Mouse (Mus musculus): ENCODE results near the gene Olfr1150-ps1. TPM values are rescaled to one million over a fixed set of nuclear protein-coding genes. Genes with fewer than 3 reads are reported as not detected.

The Olfr1150-ps1 gene
- total RNA-seq (2021), result not detected in 2 replicates
- long read RNA-seq, experiment 1, result 0 reads
- long read RNA-seq, experiment 2, result 0 reads

DNA sequence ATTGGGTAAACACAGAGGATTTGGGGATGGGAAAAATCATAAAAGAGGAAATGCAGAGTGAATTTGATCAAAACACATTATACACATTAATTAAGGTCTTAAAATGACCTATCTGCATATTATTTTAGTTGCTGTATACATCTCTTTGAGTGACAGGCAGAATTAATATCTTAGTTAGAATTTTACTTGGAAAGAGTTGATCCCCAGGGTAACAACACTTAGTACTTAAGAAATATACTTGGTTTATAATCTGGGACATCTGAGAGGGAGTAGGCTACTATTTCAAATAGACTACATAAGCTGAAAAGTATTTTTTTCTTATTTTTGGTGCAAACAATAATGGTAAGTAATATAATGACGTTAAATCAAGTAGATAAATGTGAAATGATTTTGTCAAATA is at the start of gene Olfr1150-ps1:
Gene Olfr1150-ps1, plus strand, starts transcription at position 301 of the 400 bp plus-strand sequence.
- DNase-seq, result no peak

- DNase-seq, result no peak
These were observed 43.5 kb upstream of the Olfr1150-ps1 start, which contains the start of gene Olfr1143 for GRCm38 (mm10) chr2:87800292-87800691. Olfr1143 (plus strand) TSS chr2:87800592.

DNA sequence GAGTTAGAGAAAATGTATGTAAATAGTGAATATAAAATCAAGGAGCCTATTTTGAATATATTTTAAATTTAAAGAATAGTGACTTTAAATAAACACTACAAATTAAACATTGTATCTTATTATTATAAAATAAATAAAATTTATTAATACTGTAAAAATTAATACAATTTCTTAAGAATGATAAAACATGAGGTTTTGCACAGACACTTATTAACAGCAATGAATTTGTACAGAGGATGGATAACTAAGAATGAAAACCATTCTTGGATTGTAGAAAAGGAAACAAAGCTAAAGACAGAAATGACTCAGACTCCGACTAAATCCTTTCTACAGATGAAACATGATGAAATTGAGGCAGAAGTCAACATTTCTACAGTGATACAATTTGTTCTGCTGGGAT is 34.3 kb upstream of the Olfr1150-ps1 start, which contains the start of gene Olfr1145:
Gene Olfr1145, plus strand, starts transcription at position 301 of the 400 bp plus-strand sequence.
- DNase-seq, result no peak

- no peak for DNase-seq
These were observed 13.6 kb upstream of the Olfr1150-ps1 start, which contains the start of gene Olfr1148 for GRCm38 (mm10) chr2:87830233-87830632. Olfr1148 (plus strand) TSS chr2:87830533.

DNA sequence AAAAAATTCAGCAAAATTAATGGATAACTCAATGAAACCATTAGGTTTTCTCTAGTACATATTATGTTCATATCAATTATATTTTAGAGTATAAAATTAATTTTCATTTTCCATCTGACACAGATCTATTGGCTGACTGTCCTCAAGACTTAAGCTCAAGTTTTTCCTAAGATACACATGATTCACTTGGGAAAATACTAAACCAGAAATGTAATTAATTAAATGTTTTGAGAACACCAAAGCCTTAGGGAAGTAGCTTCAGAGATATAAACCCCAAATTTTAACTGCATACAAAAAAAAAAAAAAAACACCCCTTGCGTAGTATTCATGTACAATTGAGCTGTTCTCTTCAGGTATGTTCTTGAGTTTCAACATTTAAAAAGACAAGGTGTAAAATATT is 11.8 kb downstream of the Olfr1150-ps1 start, which contains the start of gene Olfr1151:
Gene Olfr1151, plus strand, starts transcription at position 301 of the 400 bp plus-strand sequence.
- DNase-seq, result no peak

- no peak for DNase-seq
These were observed 22.4 kb downstream of the Olfr1150-ps1 start, which contains the start of gene Olfr1152 for GRCm38 (mm10) chr2:87866192-87866591. Olfr1152 (plus strand) TSS chr2:87866492.

- DNase-seq, result no peak
These were observed 50.9 kb downstream of the Olfr1150-ps1 start, which contains the start of gene Olfr1153 for GRCm38 (mm10) chr2:87894662-87895061. Olfr1153 (plus strand) TSS chr2:87894962.

Other genes starting within 250 kb of the Olfr1150-ps1 start
- not detected in 2 replicates for gene Olfr1130, start 237.8 kb upstream of the Olfr1150-ps1 start, total RNA-seq (2021)
- gene Olfr1131, start 216.9 kb upstream of the Olfr1150-ps1 start, total RNA-seq (2021), result not detected in 2 replicates
- gene Olfr1132, start 206.5 kb upstream of the Olfr1150-ps1 start, total RNA-seq (2021), result not detected in 2 replicates
- gene Olfr1133, start 196.6 kb upstream of the Olfr1150-ps1 start, total RNA-seq (2021), result not detected in 2 replicates
- gene Olfr1134, start 185.5 kb upstream of the Olfr1150-ps1 start, total RNA-seq (2021), result not detected in 2 replicates
- gene Olfr1135, start 170.3 kb upstream of the Olfr1150-ps1 start, total RNA-seq (2021), result not detected in 2 replicates
- gene Olfr1136, start 150.0 kb upstream of the Olfr1150-ps1 start, total RNA-seq (2021), result not detected in 2 replicates
- not detected in 2 replicates for gene Olfr1137, start 130.8 kb upstream of the Olfr1150-ps1 start, total RNA-seq (2021)
- not detected in 2 replicates for gene Olfr1138, start 104.0 kb upstream of the Olfr1150-ps1 start, total RNA-seq (2021)
- gene Olfr1140, start 100.2 kb upstream of the Olfr1150-ps1 start, total RNA-seq (2021), result not detected in 2 replicates
- not detected in 2 replicates for gene Olfr1141, start 90.0 kb upstream of the Olfr1150-ps1 start, total RNA-seq (2021)
- gene Olfr152, start 64.5 kb upstream of the Olfr1150-ps1 start, total RNA-seq (2021), result not detected in 2 replicates
- not detected in 2 replicates for gene Olfr1143, start 43.4 kb upstream of the Olfr1150-ps1 start, total RNA-seq (2021)
- gene Olfr1145, start 34.2 kb upstream of the Olfr1150-ps1 start, total RNA-seq (2021), result not detected in 2 replicates
- gene Olfr1148, start 13.5 kb upstream of the Olfr1150-ps1 start, total RNA-seq (2021), result not detected in 2 replicates
- not detected in 2 replicates for gene Olfr1151, start 11.9 kb downstream of the Olfr1150-ps1 start, total RNA-seq (2021)
- not detected in 2 replicates for gene Olfr1152, start 22.5 kb downstream of the Olfr1150-ps1 start, total RNA-seq (2021)
- gene Olfr1153, start 51.0 kb downstream of the Olfr1150-ps1 start, total RNA-seq (2021), result not detected in 2 replicates
- not detected in 2 replicates for gene Olfr1154, start 61.2 kb downstream of the Olfr1150-ps1 start, total RNA-seq (2021)
- gene Olfr1155, start 101.1 kb downstream of the Olfr1150-ps1 start, total RNA-seq (2021), result not detected in 2 replicates
- gene Olfr1156, start 109.1 kb downstream of the Olfr1150-ps1 start, total RNA-seq (2021), result not detected in 2 replicates
- gene Olfr1157, start 124.3 kb downstream of the Olfr1150-ps1 start, total RNA-seq (2021), result not detected in 2 replicates
- not detected in 2 replicates for gene Olfr74, start 130.7 kb downstream of the Olfr1150-ps1 start, total RNA-seq (2021)
- gene Olfr1158, start 146.1 kb downstream of the Olfr1150-ps1 start, total RNA-seq (2021), result not detected in 2 replicates
- not detected in 2 replicates for gene Olfr1160, start 164.3 kb downstream of the Olfr1150-ps1 start, total RNA-seq (2021)
- not detected in 2 replicates for gene Olfr1161, start 178.8 kb downstream of the Olfr1150-ps1 start, total RNA-seq (2021)
- gene Olfr73, start 193.7 kb downstream of the Olfr1150-ps1 start, total RNA-seq (2021), result not detected in 2 replicates
- not detected in 2 replicates for gene Olfr1162, start 207.1 kb downstream of the Olfr1150-ps1 start, total RNA-seq (2021)
- not detected in 2 replicates for gene Olfr1163, start 227.8 kb downstream of the Olfr1150-ps1 start, total RNA-seq (2021)
- gene Olfr1164, start 250.0 kb downstream of the Olfr1150-ps1 start, total RNA-seq (2021), result not detected in 2 replicates

Measured in adrenal gland, postnatal 14 days (tissue).